Mouse (Mus musculus) monocyte, adult 5-6 weeks (primary cell): ENCODE measurements around the gene Gm13279. TPM values are rescaled to one million over a fixed set of nuclear protein-coding genes. Genes with fewer than 3 reads are reported as not detected.
"Not testable (repeated sequence)": the region's sequence is repeated elsewhere in the genome, so short reads cannot be mapped to it uniquely, and the experiment has no call there.

Experiments
- ATAC-seq: fragments of 153-309, 156-312 bp; replicated peaks from 2 replicates; pipeline ENCODE4 v1.8.0; 2017; ENCODE audit warnings: mild to moderate bottlenecking; ENCODE audit not compliant: low TSS enrichment, insufficient number of reproducible peaks, severe bottlenecking, poor library complexity, low FRiP score
- total RNA-seq: library from RNA; stranded (forward); fragments of 200-1000, 200-491, 200-594 nt; gene quantifications from 3 replicates; pipeline ENCODE4 v1.2.3, GENCODE M21; 2017

The Gm13279 gene
- total RNA-seq, 1 experiment from 2014 or later, result not detected

GRCm38 (mm10) chr4:88788402-88788801, 8.8 kb upstream of the Gm13279 start, which contains the start of gene Gm13277:
TSS of gene Gm13277 (plus strand) at chr4:88788632.
- ATAC-seq, result not testable (repeated sequence)

- not testable (repeated sequence) for ATAC-seq
These were observed 5.9 kb upstream of the Gm13279 start, which contains the start of gene Gm13278 for GRCm38 (mm10) chr4:88791250-88791649. TSS of gene Gm13278 (plus strand) at chr4:88791550.

- not testable (repeated sequence) for ATAC-seq
These were observed 3.1 kb upstream of the Gm13279 start, which contains the start of gene Gm13275 for GRCm38 (mm10) chr4:88793936-88794675. TSS of gene Gm13275 (plus strand) at chr4:88794487.

GRCm38 (mm10) chr4:88799365-88799764, 2.2 kb downstream of the Gm13279 start, which contains the start of gene Gm13285:
TSS of gene Gm13285 (plus strand) at chr4:88799665.
- ATAC-seq, result not testable (repeated sequence)

- not testable (repeated sequence) for ATAC-seq
These were observed 5.8 kb downstream of the Gm13279 start, which contains the start of gene Gm13287 for GRCm38 (mm10) chr4:88802954-88803353. TSS of gene Gm13287 (plus strand) at chr4:88803254.

GRCm38 (mm10) chr4:88805231-88805630, 8.0 kb downstream of the Gm13279 start, which contains the start of gene Gm13288:
TSS of gene Gm13288 (plus strand) at chr4:88805531.
- not testable (repeated sequence) for ATAC-seq

GRCm38 (mm10) chr4:88805761-88806160, 8.6 kb downstream of the Gm13279 start:
- not testable (repeated sequence) for ATAC-seq

- ATAC-seq, result no peak
These were observed 18.7 kb downstream of the Gm13279 start, which contains the start of gene Ifna7 for GRCm38 (mm10) chr4:88815928-88816327. TSS of gene Ifna7 (plus strand) at chr4:88816228.

- ATAC-seq, result no peak
These were observed 22.5 kb downstream of the Gm13279 start, which contains the start of gene Ifna11 for GRCm38 (mm10) chr4:88819659-88820058. TSS of gene Ifna11 (plus strand) at chr4:88819959.

GRCm38 (mm10) chr4:88822995-88823394, 25.8 kb downstream of the Gm13279 start:
- ATAC-seq, result no peak

GRCm38 (mm10) chr4:88827116-88827515, 29.9 kb downstream of the Gm13279 start, which contains the start of gene Ifna6:
TSS of gene Ifna6 (plus strand) at chr4:88827416.
- not testable (repeated sequence) for ATAC-seq

- ATAC-seq, result no peak
These were observed 33.3 kb downstream of the Gm13279 start for GRCm38 (mm10) chr4:88830523-88830922.

GRCm38 (mm10) chr4:88835225-88835624, 38.0 kb downstream of the Gm13279 start, which contains the start of gene Ifna5:
TSS of gene Ifna5 (plus strand) at chr4:88835525.
- not testable (repeated sequence) for ATAC-seq

GRCm38 (mm10) chr4:88838828-88839227, 41.6 kb downstream of the Gm13279 start:
- ATAC-seq, result no peak

GRCm38 (mm10) chr4:88840058-88840457, 42.9 kb downstream of the Gm13279 start:
- no peak for ATAC-seq

GRCm38 (mm10) chr4:88841438-88841911, 44.3 kb downstream of the Gm13279 start, which contains the start of gene Ifna4:
TSS of gene Ifna4 (plus strand) at chr4:88841861.
- no peak for ATAC-seq

- ATAC-seq, result no peak
These were observed 48.1 kb downstream of the Gm13279 start for GRCm38 (mm10) chr4:88845334-88845733.
